Mouse (Mus musculus) forebrain, embryonic 15.5 days (tissue): ENCODE data around the gene Mybl2. TPM values are rescaled to one million over a fixed set of nuclear protein-coding genes. Genes with fewer than 3 reads are reported as not detected.

Experiments used
- ATAC-seq: fragments of 200-750 bp; cut with Nextera tagmentation; replicated peaks from 2 replicates; pipeline ENCODE4 v1.8.0; 2017; ENCODE audit warnings: mild to moderate bottlenecking, moderate TSS enrichment, moderate library complexity
- H3K27ac ChIP-seq: fragments of 300-500 bp; sonication (generic); replicated peaks from 2 replicates; pipeline ENCODE4 v1.5.1; 2015; ENCODE audit warnings: mild to moderate bottlenecking, inconsistent platforms
- H3K27me3 ChIP-seq: fragments of 300-500 bp; sonication (generic); 2 replicates; pipeline ENCODE4 v1.6.1; 2015; ENCODE audit warnings: inconsistent platforms
- H3K36me3 ChIP-seq: fragments of 300-500 bp; sonication (generic); 2 replicates; pipeline ENCODE4 v1.6.1; 2015; ENCODE audit warnings: mild to moderate bottlenecking, inconsistent platforms
- H3K4me1 ChIP-seq: fragments of 300-500 bp; sonication (generic); 2 replicates; pipeline ENCODE4 v1.6.1; 2015; ENCODE audit warnings: inconsistent platforms
- H3K4me2 ChIP-seq: fragments of 300-500 bp; sonication (generic); replicated peaks from 2 replicates; pipeline ENCODE4 v1.6.1; 2015; ENCODE audit warnings: mild to moderate bottlenecking, inconsistent platforms
- H3K4me3 ChIP-seq: fragments of 300-500 bp; sonication (generic); 2 replicates; pipeline ENCODE4 v1.5.1; 2015; ENCODE audit warnings: mild to moderate bottlenecking, inconsistent platforms
- H3K9ac ChIP-seq: fragments of 300-500 bp; sonication (generic); replicated peaks from 2 replicates; pipeline ENCODE4 v1.6.1; 2015; ENCODE audit warnings: mild to moderate bottlenecking, inconsistent platforms
- H3K9me3 ChIP-seq: fragments of 300-500 bp; sonication (generic); 2 replicates; pipeline ENCODE4 v1.6.1; 2016; ENCODE audit warnings: inconsistent platforms
- WGBS: fragments of 180-500 bp; shearing (Covaris S2); methylation state at CpG from one replicate; pipeline ENCODE4 v1.1.7; 2015; ENCODE audit warnings: mixed read lengths; 5-methylcytosine and 5-hydroxymethylcytosine counted together
- microRNA-seq: library from miRNA; unstranded; fragments of <30 nt; microRNA quantifications from one replicate; pipeline ENCODE4, GENCODE M21; 2016
- polyA plus RNA-seq: library from polyadenylated mRNA; unstranded; fragments of >200 nt; fragmentation: Nextera tagmentation; extraction: Ambion mirVana; gene quantifications from 2 replicates; pipeline ENCODE4 v1.2.1, GENCODE M21; 2015

Mybl2 gene
- polyA plus RNA-seq, 1 experiment from 2014 or later: 11.8 TPM

GRCm38 (mm10) chr2:163123496-163123895 is 69.0 kb downstream of the Mybl2 start:
- Histone ChIP-seq H3K4me3 (no peak overlapping the region), H3K9me3 (no peaks in the 10 kb centered on the region), H3K36me3 (no peaks in the 10 kb centered on the region), H3K9ac (no peak overlapping the region), H3K4me1 (peaks cover 10% of the 10 kb centered on the region), H3K4me2 (no peak overlapping the region), H3K27me3 (peaks cover 5% of the 10 kb centered on the region; the same call in 1 of the 2 replicates), H3K27ac (no peak overlapping the region)
- no peak for ATAC-seq
- 94% methylated on average over 5 of the region's 5 CpGs for WGBS

- H3K4me1 ChIP-seq: no peaks in the 10 kb centered on the region
- ATAC-seq: no peak
- 0 out of 2 replicates have a peak, but pooled peaks cover 6% of the 10 kb centered on the region for H3K27me3 ChIP-seq
- no peaks in the 10 kb centered on the region for H3K36me3 ChIP-seq
- no peak overlapping the region for H3K9ac ChIP-seq
- no peak overlapping the region for H3K27ac ChIP-seq
- H3K4me2 ChIP-seq: no peak overlapping the region
- 82% methylated on average over 5 of the region's 5 CpGs for WGBS
- H3K4me3 ChIP-seq: no peak overlapping the region
- H3K9me3 ChIP-seq: no peaks in the 10 kb centered on the region
These were observed 76.3 kb downstream of the Mybl2 start for GRCm38 (mm10) chr2:163130837-163131236.

GRCm38 (mm10) chr2:163132314-163132713 is 77.8 kb downstream of the Mybl2 start:
- Histone ChIP-seq H3K27me3 (0 out of 2 replicates have a peak, but pooled peaks cover 6% of the 10 kb centered on the region), H3K27ac (no peak overlapping the region), H3K4me3 (no peak overlapping the region), H3K36me3 (no peaks in the 10 kb centered on the region), H3K4me2 (no peak overlapping the region), H3K9me3 (no peaks in the 10 kb centered on the region), H3K4me1 (no peaks in the 10 kb centered on the region), H3K9ac (no peak overlapping the region)
- WGBS: 76% methylated on average over 5 of the region's 5 CpGs
- ATAC-seq: no peak

Small RNA genes lying within 50 kb of the gene (microRNA-seq; reads per million reads assigned to microRNA genes)
- gene Gm22174 (not detected), gene Mir7003 (not detected)

Other genes with a start within 250 kb of the Mybl2 start
- 172 and 180 TPM in 2 replicates for gene Srsf6, start 123.2 kb upstream of the Mybl2 start, polyA plus RNA-seq
- 0.86 and 1.3 TPM in 2 replicates for gene L3mbtl1, start 111.2 kb upstream of the Mybl2 start, polyA plus RNA-seq
- gene Sgk2, start 67.4 kb upstream of the Mybl2 start, polyA plus RNA-seq: 0.32 TPM in 1 of 2 replicates, not detected in the other
- gene Ift52, start 37.3 kb upstream of the Mybl2 start, polyA plus RNA-seq: 38.4 and 40.2 TPM in 2 replicates
- not detected in 2 replicates for gene Gtsf1l, start 33.2 kb downstream of the Mybl2 start, polyA plus RNA-seq
- 18.1 and 19.7 TPM in 2 replicates for gene Tox2, start 148.4 kb downstream of the Mybl2 start, polyA plus RNA-seq